Mouse (Mus musculus) heart, embryonic 12.5 days (tissue): Measurements from ENCODE around the gene Tmem82. TPM values are rescaled to one million over a fixed set of nuclear protein-coding genes. Genes with fewer than 3 reads are reported as not detected.

Experiments used
- ATAC-seq: fragments of 200-750 bp; cut with Nextera tagmentation; 2 replicates; pipeline ENCODE4 v1.8.0; 2017; ENCODE audit warnings: moderate TSS enrichment, moderate library complexity; ENCODE audit not compliant: insufficient number of reproducible peaks, low FRiP score
- H3K27ac ChIP-seq: fragments of 300-500 bp; sonication (generic); 2 replicates; pipeline ENCODE4 v1.5.1; 2016; ENCODE audit warnings: mild to moderate bottlenecking, moderate library complexity; ENCODE audit not compliant: poor library complexity, severe bottlenecking
- H3K27me3 ChIP-seq: fragments of 300-500 bp; sonication (generic); replicated peaks from 2 replicates; pipeline ENCODE4 v1.6.1; 2016; ENCODE audit warnings: mild to moderate bottlenecking, moderate library complexity
- H3K36me3 ChIP-seq: fragments of 300-500 bp; sonication (generic); 2 replicates; pipeline ENCODE4 v1.6.1; 2016; ENCODE audit warnings: mild to moderate bottlenecking, moderate library complexity
- H3K4me1 ChIP-seq: fragments of 300-500 bp; sonication (generic); replicated peaks from 2 replicates; pipeline ENCODE4 v1.6.1; 2016; ENCODE audit warnings: mild to moderate bottlenecking
- H3K4me2 ChIP-seq: fragments of 300-500 bp; sonication (generic); 2 replicates; pipeline ENCODE4 v1.6.1; 2016; ENCODE audit warnings: mild to moderate bottlenecking, moderate library complexity
- H3K4me3 ChIP-seq: fragments of 300-500 bp; sonication (generic); 2 replicates; pipeline ENCODE4 v1.5.1; 2016; ENCODE audit warnings: mild to moderate bottlenecking
- H3K9ac ChIP-seq: fragments of 300-500 bp; sonication (generic); 2 replicates; pipeline ENCODE4 v1.6.1; 2016; ENCODE audit warnings: mild to moderate bottlenecking, moderate library complexity
- H3K9me3 ChIP-seq: fragments of 300-500 bp; sonication (generic); replicated peaks from 2 replicates; pipeline ENCODE4 v1.6.1; 2016; ENCODE audit warnings: mild to moderate bottlenecking, moderate library complexity
- WGBS: fragments of 180-500 bp; shearing (Covaris S2); methylation state at CpG from one replicate; pipeline ENCODE4 v1.1.7; 2016; 5-methylcytosine and 5-hydroxymethylcytosine counted together
- polyA plus RNA-seq: library from polyadenylated mRNA; unstranded; fragments of >200 nt; fragmentation: Nextera tagmentation; extraction: Ambion mirVana; gene quantifications from 2 replicates; pipeline ENCODE4 v1.2.1, GENCODE M21; 2016

Gene Tmem82
- polyA plus RNA-seq, 1 experiment from 2014 or later = 0.19 TPM

DNA sequence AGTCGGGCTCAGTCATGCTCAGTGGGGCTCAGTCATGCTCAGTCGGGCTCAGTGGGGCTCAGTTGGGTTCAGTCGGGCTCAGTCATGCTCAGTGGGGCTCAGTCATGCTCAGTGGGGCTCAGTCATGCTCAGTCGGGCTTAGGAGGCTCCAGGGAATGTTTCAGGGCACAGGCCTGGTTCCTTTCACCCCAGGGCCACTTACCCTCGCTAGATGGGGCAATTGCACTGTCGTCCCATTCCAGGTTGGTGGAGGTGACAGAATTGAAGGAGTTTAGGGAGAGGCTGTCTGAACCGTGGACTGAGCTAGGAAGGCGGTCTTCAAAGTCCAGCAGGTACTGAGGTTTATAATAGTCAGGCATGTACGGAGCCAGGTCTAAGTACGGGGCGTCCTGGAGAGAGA, 21.0 kb upstream of the Tmem82 start:
- no peak for ATAC-seq
- WGBS = 65% methylated on average over 11 of the region's 11 CpGs
- Histone ChIP-seq H3K27me3 (no peaks in the 10 kb centered on the region), H3K4me3 (no peak overlapping the region), H3K4me2 (no peak overlapping the region), H3K4me1 (peaks cover 37% of the 10 kb centered on the region), H3K27ac (no peak overlapping the region), H3K9me3 (no peaks in the 10 kb centered on the region), H3K36me3 (peaks cover 74% of the 10 kb centered on the region), H3K9ac (no peak overlapping the region)

DNA sequence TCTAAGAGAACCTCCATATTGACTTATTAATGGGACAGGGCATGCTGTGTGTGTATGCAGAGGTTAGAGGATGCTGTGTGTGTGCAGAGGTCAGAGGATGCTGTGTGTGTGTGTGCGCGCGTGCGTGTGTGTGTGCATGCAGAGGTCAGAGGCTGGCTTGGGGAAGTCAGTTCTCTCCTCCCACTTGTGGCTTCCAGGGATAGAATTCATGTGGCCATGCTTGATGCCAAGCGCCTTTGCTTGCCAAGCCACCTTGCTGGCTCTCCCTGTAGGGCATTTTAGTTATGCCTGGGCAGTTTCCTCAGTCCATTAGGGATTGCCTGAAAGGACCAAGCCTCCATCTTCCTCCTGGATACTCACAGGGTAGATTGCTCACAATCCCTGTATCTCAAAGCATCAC, 18.3 kb upstream of the Tmem82 start:
- 90% methylated on average over 5 of the region's 5 CpGs for WGBS
- no peak overlapping the region for H3K9ac ChIP-seq
- H3K4me3 ChIP-seq = no peak overlapping the region
- H3K27me3 ChIP-seq = no peaks in the 10 kb centered on the region
- H3K9me3 ChIP-seq = no peaks in the 10 kb centered on the region
- peaks cover 92% of the 10 kb centered on the region for H3K36me3 ChIP-seq
- no peak overlapping the region for H3K27ac ChIP-seq
- ATAC-seq = no peak
- peaks cover 14% of the 10 kb centered on the region for H3K4me1 ChIP-seq
- no peak overlapping the region for H3K4me2 ChIP-seq

DNA sequence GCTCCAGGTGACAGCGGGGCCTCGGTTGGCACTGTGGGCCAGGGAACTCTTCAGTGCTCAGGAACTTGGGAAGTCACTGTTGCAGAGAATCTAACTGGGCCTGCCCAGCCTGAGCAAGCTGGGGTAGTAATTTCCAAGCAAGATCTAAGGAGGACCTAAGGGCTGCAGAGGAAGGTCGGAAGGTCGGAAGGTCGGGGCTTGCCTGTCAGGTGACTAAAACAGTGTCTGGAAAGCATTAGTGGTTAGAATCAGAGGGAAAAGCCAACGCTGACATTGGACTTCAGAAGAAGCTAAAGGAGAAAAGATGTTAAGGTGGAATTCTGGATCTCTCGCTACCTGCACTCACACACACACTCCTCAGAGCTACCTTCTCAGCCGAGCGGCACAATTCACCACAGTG, 17.6 kb upstream of the Tmem82 start:
- no peak overlapping the region for H3K4me3 ChIP-seq
- H3K27ac ChIP-seq = no peak overlapping the region
- H3K9ac ChIP-seq = no peak overlapping the region
- H3K36me3 ChIP-seq = peaks cover 92% of the 10 kb centered on the region
- no peaks in the 10 kb centered on the region for H3K27me3 ChIP-seq
- H3K4me2 ChIP-seq = no peak overlapping the region
- peaks cover 12% of the 10 kb centered on the region for H3K4me1 ChIP-seq
- 74% methylated on average over 9 of the region's 9 CpGs for whole genome bisulfite sequencing
- ATAC-seq = no peak
- no peaks in the 10 kb centered on the region for H3K9me3 ChIP-seq

- H3K4me3 ChIP-seq = no peak overlapping the region
- H3K9ac ChIP-seq = no peak overlapping the region
- no peak overlapping the region for H3K4me2 ChIP-seq
- peaks cover 20% of the 10 kb centered on the region for H3K4me1 ChIP-seq
- H3K36me3 ChIP-seq = peaks cover 95% of the 10 kb centered on the region
- ATAC-seq = no peak
- H3K27me3 ChIP-seq = no peaks in the 10 kb centered on the region
- H3K27ac ChIP-seq = no peak overlapping the region
- no peaks in the 10 kb centered on the region for H3K9me3 ChIP-seq
- WGBS = 87% methylated on average over 21 of the region's 21 CpGs
Measured at GRCm38 (mm10) chr4:141632111-141632873, 13.9 kb upstream of the Tmem82 start.

GRCm38 (mm10) chr4:141631250-141631649, 12.8 kb upstream of the Tmem82 start:
- no peak for ATAC-seq
- no peak overlapping the region for H3K4me3 ChIP-seq
- peaks cover 95% of the 10 kb centered on the region for H3K36me3 ChIP-seq
- H3K27ac ChIP-seq = no peak overlapping the region
- H3K4me2 ChIP-seq = no peak overlapping the region
- 90% methylated on average over 20 of the region's 20 CpGs for WGBS
- peaks cover 20% of the 10 kb centered on the region for H3K4me1 ChIP-seq
- H3K9me3 ChIP-seq = no peaks in the 10 kb centered on the region
- H3K27me3 ChIP-seq = no peaks in the 10 kb centered on the region
- H3K9ac ChIP-seq = no peak overlapping the region

- H3K27ac ChIP-seq = no peak overlapping the region
- WGBS = 89% methylated on average over 11 of the region's 11 CpGs
- H3K4me1 ChIP-seq = peaks cover 24% of the 10 kb centered on the region
- peaks cover 98% of the 10 kb centered on the region for H3K36me3 ChIP-seq
- H3K4me2 ChIP-seq = no peak overlapping the region
- no peaks in the 10 kb centered on the region for H3K9me3 ChIP-seq
- no peak overlapping the region for H3K4me3 ChIP-seq
- no peaks in the 10 kb centered on the region for H3K27me3 ChIP-seq
- no peak overlapping the region for H3K9ac ChIP-seq
- no peak for ATAC-seq
Measured at GRCm38 (mm10) chr4:141630021-141630420, 11.6 kb upstream of the Tmem82 start.

DNA sequence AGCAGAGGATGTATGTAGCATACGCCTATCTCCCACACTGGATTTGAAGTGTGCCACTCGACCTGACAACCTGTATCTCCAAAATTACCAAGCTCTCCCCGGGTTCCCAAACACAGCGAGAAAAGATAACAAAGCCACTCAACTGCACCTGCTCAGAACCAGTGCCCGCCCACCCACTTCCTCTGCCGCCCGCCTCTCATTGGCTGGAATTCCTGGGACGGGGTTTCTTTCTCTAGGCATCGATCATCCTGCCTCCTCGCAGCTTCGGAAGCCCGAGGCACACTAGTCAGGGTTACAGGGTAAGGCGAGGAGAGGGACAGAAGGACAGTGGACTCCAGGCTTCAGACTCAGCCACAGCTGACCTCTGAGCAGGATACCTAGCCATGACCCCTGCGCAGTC, 10.2 kb upstream of the Tmem82 start:
- no peak for ATAC-seq
- no peak overlapping the region for H3K4me2 ChIP-seq
- WGBS = 77% methylated on average over 14 of the region's 14 CpGs
- no peaks in the 10 kb centered on the region for H3K9me3 ChIP-seq
- no peaks in the 10 kb centered on the region for H3K27me3 ChIP-seq
- H3K27ac ChIP-seq = no peak overlapping the region
- H3K4me3 ChIP-seq = no peak overlapping the region
- H3K9ac ChIP-seq = no peak overlapping the region
- H3K36me3 ChIP-seq = peaks cover 91% of the 10 kb centered on the region
- peaks cover 22% of the 10 kb centered on the region for H3K4me1 ChIP-seq

DNA sequence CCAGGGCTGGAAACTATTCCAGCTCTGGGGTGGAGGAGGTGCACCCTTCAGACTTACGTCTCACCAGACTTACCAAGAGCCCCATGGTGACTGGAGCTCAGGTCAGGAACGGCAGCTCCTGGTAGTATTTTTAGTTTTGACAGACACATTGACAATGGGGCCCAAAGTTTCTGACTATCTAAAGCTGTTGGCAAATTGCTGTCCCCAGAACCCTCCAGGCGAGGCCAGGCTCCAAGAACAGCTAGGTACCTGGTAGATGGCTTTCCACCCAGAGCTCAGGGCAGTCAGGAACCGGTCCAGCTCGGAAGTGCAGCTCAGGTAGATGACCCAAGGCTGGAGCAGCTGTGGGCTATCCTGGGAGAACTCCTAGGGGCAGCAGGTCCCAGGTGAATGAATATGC, 9.1 kb upstream of the Tmem82 start:
- H3K36me3 ChIP-seq = peaks cover 79% of the 10 kb centered on the region
- no peak overlapping the region for H3K9ac ChIP-seq
- no peak overlapping the region for H3K4me2 ChIP-seq
- H3K27ac ChIP-seq = no peak overlapping the region
- ATAC-seq = no peak
- no peak overlapping the region for H3K4me3 ChIP-seq
- H3K9me3 ChIP-seq = no peaks in the 10 kb centered on the region
- WGBS = 66% methylated on average over 5 of the region's 5 CpGs
- no peaks in the 10 kb centered on the region for H3K27me3 ChIP-seq
- H3K4me1 ChIP-seq = peaks cover 29% of the 10 kb centered on the region

DNA sequence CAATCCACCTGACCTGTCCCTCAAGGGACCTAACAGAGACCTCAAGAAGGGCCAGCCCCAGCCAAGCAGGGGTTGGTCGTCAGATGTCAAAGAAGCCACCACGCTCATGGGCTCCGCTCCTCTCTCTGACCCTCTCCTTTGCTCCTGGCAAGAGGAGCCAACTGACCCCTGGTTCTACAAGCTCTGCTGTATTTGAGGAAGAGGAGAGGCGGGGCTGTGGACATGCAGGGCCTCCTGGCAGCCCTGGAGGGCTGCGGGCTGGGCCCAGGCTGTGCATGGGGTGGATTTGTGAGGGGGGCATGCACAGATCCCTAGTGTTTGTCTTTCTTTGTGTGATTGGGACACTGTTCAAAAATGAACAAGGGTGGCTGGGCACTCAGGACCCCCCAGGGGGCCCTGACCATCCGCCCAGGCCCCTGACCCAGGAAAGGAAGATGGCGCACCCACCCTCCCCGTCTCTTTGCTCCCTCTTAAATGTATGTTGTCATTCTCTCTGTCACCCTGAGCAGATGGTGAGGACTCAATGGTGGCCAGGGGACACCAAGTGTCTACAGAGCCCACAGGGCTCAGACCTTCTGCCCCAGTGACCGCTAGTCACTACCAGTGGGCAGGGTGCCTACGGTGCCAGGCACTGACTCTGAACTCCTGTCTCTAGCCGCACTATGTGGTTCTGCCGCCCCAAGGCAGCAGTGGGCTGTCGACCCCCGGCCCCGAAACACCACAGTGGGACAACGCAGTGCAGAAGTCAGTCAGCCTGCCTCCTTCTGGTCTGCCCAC, 7.5 kb upstream of the Tmem82 start:
- Histone ChIP-seq H3K27me3 (no peaks in the 10 kb centered on the region), H3K4me2 (no peak overlapping the region), H3K9me3 (no peaks in the 10 kb centered on the region), H3K36me3 (peaks cover 64% of the 10 kb centered on the region), H3K27ac (no peak overlapping the region), H3K4me3 (no peak overlapping the region), H3K9ac (no peak overlapping the region), H3K4me1 (peaks cover 29% of the 10 kb centered on the region)
- 89% methylated on average over 16 of the region's 16 CpGs for WGBS
- ATAC-seq = no peak

- ATAC-seq = no peak
- Histone ChIP-seq H3K4me1 (peaks cover 29% of the 10 kb centered on the region), H3K27me3 (no peaks in the 10 kb centered on the region), H3K36me3 (peaks cover 56% of the 10 kb centered on the region), H3K27ac (no peak overlapping the region), H3K4me3 (no peak overlapping the region), H3K9ac (no peak overlapping the region), H3K9me3 (no peaks in the 10 kb centered on the region), H3K4me2 (no peak overlapping the region)
- WGBS = 79% methylated on average over 19 of the region's 19 CpGs
Measured at GRCm38 (mm10) chr4:141624983-141625773, 6.7 kb upstream of the Tmem82 start.

DNA sequence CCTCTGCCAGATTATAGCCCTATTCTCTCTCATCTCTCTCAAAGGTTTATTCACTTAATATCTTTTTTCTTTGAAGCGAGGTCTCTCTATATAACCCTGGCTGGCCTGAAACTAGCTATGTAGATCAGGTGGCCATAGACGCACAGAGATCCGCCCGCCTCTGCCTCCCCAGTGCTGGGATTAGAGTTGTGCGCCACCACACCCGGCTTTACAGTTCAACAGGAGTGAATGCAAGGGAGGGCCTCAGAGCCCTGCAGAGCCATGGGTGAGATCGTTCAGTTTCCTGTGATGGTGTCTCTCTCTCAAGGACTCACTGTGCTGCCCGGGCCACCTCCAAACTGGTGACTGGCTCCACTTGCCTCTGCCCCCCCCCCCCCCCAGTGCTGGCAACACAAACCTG, 5.7 kb upstream of the Tmem82 start:
- Histone ChIP-seq H3K4me2 (no peak overlapping the region), H3K27me3 (no peaks in the 10 kb centered on the region), H3K9ac (no peak overlapping the region), H3K36me3 (peaks cover 46% of the 10 kb centered on the region), H3K9me3 (no peaks in the 10 kb centered on the region), H3K4me1 (peaks cover 29% of the 10 kb centered on the region), H3K27ac (peak overlapping the region; percentile 42; the same call in 1 of the 2 replicates), H3K4me3 (no peak overlapping the region)
- ATAC-seq = no peak
- WGBS = 84% methylated on average over 8 of the region's 8 CpGs
